Mouse (Mus musculus): Measurements from ENCODE around the gene Gnpat. TPM values are rescaled to one million over a fixed set of nuclear protein-coding genes. Genes with fewer than 3 reads are reported as not detected.

The Gnpat gene
- total and polyA plus RNA-seq, 3 experiments = 74.3 to 637 (median 117) TPM

DNA sequence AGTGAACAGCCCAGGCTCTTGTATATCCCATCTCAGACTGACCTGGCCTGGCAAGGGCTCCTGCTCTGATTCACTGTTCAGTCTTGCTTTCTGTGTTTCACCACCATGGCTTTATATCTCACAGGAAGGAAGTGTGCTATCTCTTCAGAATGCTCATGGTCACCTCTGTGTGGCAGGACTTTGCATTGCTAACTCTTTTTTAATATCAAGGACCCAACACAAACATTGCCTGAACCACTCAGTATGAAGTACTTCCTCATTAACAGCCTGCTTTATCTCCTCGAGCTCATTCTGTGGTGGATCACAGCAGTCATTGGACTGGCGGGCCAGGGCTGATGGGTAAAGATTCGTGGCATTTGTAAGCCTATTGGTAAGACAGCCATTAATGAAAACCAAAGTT is 3.8 kb downstream of the Gnpat start (continued):
- TF ChIP-seq MEF2A (IDR thresholded peaks at IDR 0.05; ENCODE audit: extremely low read depth, insufficient replicate concordance, low read depth, low read length, poor library complexity, severe bottlenecking) (no peak), CHD2 (IDR thresholded peaks at IDR 0.05; ENCODE audit: low read length) (no peak), SMC3 (IDR thresholded peaks at IDR 0.05; ENCODE audit: low read depth, low read length) (no peak), POLR2AphosphoS2 (IDR thresholded peaks at IDR 0.05; ENCODE audit: low read length) (no peak)

DNA sequence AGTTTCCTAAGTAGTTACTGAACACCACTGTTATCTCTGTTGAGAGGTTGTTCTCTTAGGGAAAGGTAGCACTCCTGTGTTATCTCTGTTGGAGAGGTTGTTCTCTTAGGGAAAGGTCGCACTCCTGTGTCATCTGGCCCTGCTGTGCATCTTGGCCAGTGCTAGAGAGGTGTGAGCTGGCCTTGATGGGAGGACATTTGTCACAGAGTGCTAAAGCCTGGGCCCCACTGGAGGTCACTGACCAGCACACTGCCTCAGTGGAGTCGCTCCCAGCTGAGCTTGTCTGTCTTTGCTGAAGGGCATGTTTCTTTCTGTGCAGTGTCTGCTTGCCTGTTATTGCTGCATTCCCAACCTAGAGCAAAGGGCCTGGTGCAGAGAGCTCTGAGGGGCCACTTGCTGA is 4.3 kb downstream of the Gnpat start:
- peak overlapping the region; percentile 87 for H3K27ac ChIP-seq (ENCODE audit: control insufficient read depth, low read depth, low read length)
- H3K27me3 ChIP-seq (ENCODE audit: control insufficient read depth in 1 of 2, insufficient read depth in 2 of 2, low read length in 2 of 2) = no peaks in the 10 kb centered on the region
- H3K36me3 ChIP-seq (ENCODE audit: control insufficient read depth in 1 of 2, insufficient read depth in 2 of 2, low read length in 2 of 2) = peaks cover 4 to 36% of the 10 kb centered on the region in 2 experiments
- H3K4me3 ChIP-seq (ENCODE audit: control insufficient read depth in 1 of 2, insufficient read depth in 1 of 2, low read depth in 2 of 2, low read length in 2 of 2) = no peak overlapping the region
- DNase-seq (ENCODE audit: low read depth, low spot score) = no peak
- TF ChIP-seq CHD1 (IDR thresholded peaks at IDR 0.05; ENCODE audit: low read depth, low read length) = 0 out of 2 replicates have a peak, but pooled peaks have one; percentile 15
- no peak for TF ChIP-seq BHLHE40 (IDR thresholded peaks at IDR 0.05; ENCODE audit: borderline replicate concordance, low read depth, low read length)
- TF ChIP-seq TCF12 (IDR thresholded peaks at IDR 0.05; ENCODE audit: low read depth, low read length) = no peak
- no peak for TF ChIP-seq CHD2 (IDR thresholded peaks at IDR 0.05; ENCODE audit: low read length)
- no peak for TF ChIP-seq NRF1 (IDR thresholded peaks at IDR 0.05; ENCODE audit: insufficient read depth, low read depth, low read length, poor library complexity, severe bottlenecking)
- TF ChIP-seq ZC3H11A (IDR thresholded peaks at IDR 0.05; ENCODE audit: low read depth, low read length) = no peak
- peaks cover 65% of the 10 kb centered on the region for H3K79me2 ChIP-seq (ENCODE audit: control insufficient read depth, insufficient read depth, low read length, poor library complexity)
- H3K9ac ChIP-seq (ENCODE audit: control insufficient read depth, low read depth, low read length, poor library complexity, severe bottlenecking) = no peak overlapping the region
- H3K9me3 ChIP-seq (replicated peaks; ENCODE audit: insufficient read depth, low read length) = no peaks in the 10 kb centered on the region
- peaks cover 25 to 46% of the 10 kb centered on the region in 2 experiments for H3K4me1 ChIP-seq (ENCODE audit: control insufficient read depth in 1 of 2, insufficient read depth in 2 of 2, low read length in 2 of 2)

DNA sequence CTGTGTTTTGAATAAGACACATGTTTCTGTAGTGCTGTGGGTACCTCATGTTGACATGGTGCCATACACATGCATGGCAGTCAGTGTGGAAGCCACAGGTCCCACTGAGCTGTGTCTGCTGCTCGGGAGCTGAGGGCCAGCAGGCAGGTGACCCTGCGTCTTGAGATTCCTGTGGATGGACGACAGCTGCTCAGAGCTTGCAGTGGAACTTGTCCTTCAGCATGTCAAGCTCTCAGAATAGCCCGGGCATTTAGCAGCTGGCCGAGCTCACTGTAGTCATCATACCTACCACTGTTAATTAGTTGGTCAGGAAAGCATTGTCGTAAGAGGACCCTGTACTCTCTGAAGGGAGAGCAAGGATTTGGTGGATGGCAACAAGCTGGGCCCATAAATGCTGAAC is 6.9 kb downstream of the Gnpat start:
- H3K27ac ChIP-seq (ENCODE audit: control insufficient read depth, low read depth, low read length) = no peak overlapping the region
- no peak for DNase-seq (ENCODE audit: low read depth, low spot score)
- TF ChIP-seq TBP (IDR thresholded peaks at IDR 0.05; ENCODE audit: low read depth, low read length) (no peak), POLR2AphosphoS2 (IDR thresholded peaks at IDR 0.05; ENCODE audit: low read length) (no peak), MYB (IDR thresholded peaks at IDR 0.05; ENCODE audit: low read depth, low read length) (no peak)
- no peak overlapping the region for H3K4me3 ChIP-seq (ENCODE audit: control insufficient read depth in 1 of 2, insufficient read depth in 1 of 2, low read depth in 2 of 2, low read length in 2 of 2)
- peaks cover 42% of the 10 kb centered on the region for H3K79me2 ChIP-seq (ENCODE audit: control insufficient read depth, insufficient read depth, low read length, poor library complexity)
- H3K27me3 ChIP-seq (ENCODE audit: control insufficient read depth in 1 of 2, insufficient read depth in 2 of 2, low read length in 2 of 2) = no peaks in the 10 kb centered on the region
- H3K4me1 ChIP-seq (ENCODE audit: control insufficient read depth in 1 of 2, insufficient read depth in 2 of 2, low read length in 2 of 2) = peaks cover 24 to 46% of the 10 kb centered on the region in 2 experiments
- H3K9me3 ChIP-seq (replicated peaks; ENCODE audit: insufficient read depth, low read length) = no peaks in the 10 kb centered on the region
- H3K9ac ChIP-seq (ENCODE audit: control insufficient read depth, low read depth, low read length, poor library complexity, severe bottlenecking) = no peak overlapping the region
- H3K36me3 ChIP-seq (ENCODE audit: control insufficient read depth in 1 of 2, insufficient read depth in 2 of 2, low read length in 2 of 2) = peaks cover 7 to 39% of the 10 kb centered on the region in 2 experiments

DNA sequence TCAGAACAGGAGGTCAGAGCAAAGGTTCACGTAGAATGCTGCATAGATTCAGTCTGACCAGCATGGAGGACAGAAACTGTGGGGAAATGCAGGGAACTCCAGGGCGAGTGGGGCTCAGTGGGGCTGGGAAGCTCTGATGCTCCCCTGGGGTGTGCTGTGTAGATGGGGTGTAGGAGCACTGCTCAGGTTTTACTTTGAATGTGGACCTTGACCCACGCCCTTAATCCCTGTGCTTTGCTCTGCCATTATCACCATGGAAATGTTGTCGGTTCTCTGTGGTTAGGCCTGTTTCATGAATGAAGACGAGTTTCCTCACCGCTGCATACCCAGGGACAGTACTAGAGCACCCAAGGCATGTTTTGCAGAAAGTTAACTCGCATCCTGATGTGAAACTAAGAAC is 8.6 kb downstream of the Gnpat start:
- H3K9me3 ChIP-seq (replicated peaks; ENCODE audit: insufficient read depth, low read length) = no peaks in the 10 kb centered on the region
- H3K36me3 ChIP-seq (ENCODE audit: control insufficient read depth in 1 of 2, insufficient read depth in 2 of 2, low read length in 2 of 2) = peaks cover 11 to 21% of the 10 kb centered on the region in 2 experiments
- peaks cover 10 to 28% of the 10 kb centered on the region in 2 experiments for H3K4me1 ChIP-seq (ENCODE audit: control insufficient read depth in 1 of 2, insufficient read depth in 2 of 2, low read length in 2 of 2)
- no peak overlapping the region for H3K9ac ChIP-seq (ENCODE audit: control insufficient read depth, low read depth, low read length, poor library complexity, severe bottlenecking)
- H3K27me3 ChIP-seq (ENCODE audit: control insufficient read depth in 1 of 2, insufficient read depth in 2 of 2, low read length in 2 of 2) = no peaks in the 10 kb centered on the region
- DNase-seq (ENCODE audit: low read depth, low spot score) = no peak
- H3K4me3 ChIP-seq (ENCODE audit: control insufficient read depth in 1 of 2, insufficient read depth in 1 of 2, low read depth in 2 of 2, low read length in 2 of 2) = no peak overlapping the region
- H3K79me2 ChIP-seq (ENCODE audit: control insufficient read depth, insufficient read depth, low read length, poor library complexity) = peaks cover 33% of the 10 kb centered on the region
- no peak overlapping the region for H3K27ac ChIP-seq (ENCODE audit: control insufficient read depth, low read depth, low read length)
- TF ChIP-seq CHD1 (IDR thresholded peaks at IDR 0.05; ENCODE audit: low read depth, low read length) (no peak), RAD21 (IDR thresholded peaks at IDR 0.05; ENCODE audit: low read depth, low read length) (no peak), POLR2AphosphoS2 (IDR thresholded peaks at IDR 0.05; ENCODE audit: low read length) (no peak), NRF1 (IDR thresholded peaks at IDR 0.05; ENCODE audit: insufficient read depth, low read depth, low read length, poor library complexity, severe bottlenecking) (no peak), POLR2A (IDR thresholded peaks at IDR 0.05; ENCODE audit: control insufficient read depth in 1 of 2, insufficient read depth in 1 of 2, low read depth in 1 of 2, low read length in 2 of 2, poor library complexity in 1 of 2) (no peak), MXI1 (IDR thresholded peaks at IDR 0.05; ENCODE audit: low read depth, low read length) (no peak), UBTF (IDR thresholded peaks at IDR 0.05; ENCODE audit: borderline replicate concordance, insufficient read depth, low read depth, low read length) (no peak), ETS1 (IDR thresholded peaks at IDR 0.05; ENCODE audit: low read depth, low read length) (no peak), USF2 (IDR thresholded peaks at IDR 0.05; ENCODE audit: borderline replicate concordance in 1 of 2, insufficient read depth in 1 of 2, low read depth in 1 of 2, low read length in 2 of 2) (no peak), HCFC1 (IDR thresholded peaks at IDR 0.05; ENCODE audit: low read depth, low read length) (no peak), POLR2AphosphoS5 (IDR thresholded peaks at IDR 0.05; ENCODE audit: borderline replicate concordance, low read depth, low read length) (no peak), ZNF384 (IDR thresholded peaks at IDR 0.05; ENCODE audit: low read depth, low read length) (no peak), NELFE (IDR thresholded peaks at IDR 0.05; ENCODE audit: low read depth, low read length) (no peak), MYB (IDR thresholded peaks at IDR 0.05; ENCODE audit: low read depth, low read length) (no peak), CHD2 (IDR thresholded peaks at IDR 0.05; ENCODE audit: low read length) (no peak), BHLHE40 (IDR thresholded peaks at IDR 0.05; ENCODE audit: borderline replicate concordance, low read depth, low read length) (no peak), MAZ (IDR thresholded peaks at IDR 0.05; ENCODE audit: low read depth, low read length) (no peak)

All from MEL (cell line).